Mouse (Mus musculus) spleen, postnatal 10 days (tissue): ENCODE measurements at regions not wholly inside any gene's neighbourhood (a gene's known extent, or its start where the extent isn't known, plus 50 kb on each side); places are given as distances from the start of the nearest gene placed in this dataset.
A peak's percentile ranks its signal among the peaks of the same experiment; 100 is the strongest.
"Not testable (repeated sequence)": the region's sequence is repeated elsewhere in the genome, so short reads cannot be mapped to it uniquely, and the experiment has no call there.

Experiments used
- DNase-seq, 2 experiments: peaks; one replicate each; pipeline ENCODE4 v3.0.0; 2021 to 2022; ENCODE audit warnings: low spot score in 2 of 2

- DNase-seq, result no peak
Observed at GRCm38 (mm10) chr8:113916649-113917048, 68.1 kb upstream of the Adamts18 start.

GRCm38 (mm10) chr8:113917197-113917596, 68.7 kb upstream of the Adamts18 start:
- no peak for DNase-seq

GRCm38 (mm10) chr8:113920306-113920705, 71.8 kb upstream of the Adamts18 start:
- DNase-seq, result no peak

- no peak for DNase-seq
Observed at GRCm38 (mm10) chr8:113923381-113923780, 74.8 kb upstream of the Adamts18 start.

GRCm38 (mm10) chr8:113953721-113954120, 105.2 kb upstream of the Adamts18 start:
- no peak for DNase-seq

GRCm38 (mm10) chr8:113956439-113957043, 108.0 kb upstream of the Adamts18 start:
- no peak for DNase-seq

- DNase-seq, result no peak
Observed at GRCm38 (mm10) chr8:113957821-113958220, 109.3 kb upstream of the Adamts18 start.

GRCm38 (mm10) chr8:113975810-113976209, 127.3 kb upstream of the Adamts18 start:
- no peak for DNase-seq

- no peak for DNase-seq
Observed at GRCm38 (mm10) chr8:113976626-113977025, 128.1 kb upstream of the Adamts18 start.

- DNase-seq, result no peak
Observed at GRCm38 (mm10) chr8:113977072-113977471, 128.5 kb upstream of the Adamts18 start.

- DNase-seq, result no peak
Observed at GRCm38 (mm10) chr8:113978946-113979345, 130.4 kb upstream of the Adamts18 start.

GRCm38 (mm10) chr8:113979837-113980236, 131.3 kb upstream of the Adamts18 start:
- DNase-seq, result no peak

- DNase-seq, result no peak
Observed at GRCm38 (mm10) chr8:113981339-113981738, 132.8 kb upstream of the Adamts18 start.

- peak in 1 of 2 experiments; percentile 44 for DNase-seq
Observed at GRCm38 (mm10) chr8:113984845-113985244, 136.3 kb upstream of the Adamts18 start.

GRCm38 (mm10) chr8:113985471-113985870, 136.9 kb upstream of the Adamts18 start:
- DNase-seq, result no peak

GRCm38 (mm10) chr8:113985948-113986347, 137.4 kb upstream of the Adamts18 start:
- DNase-seq, result no peak

- DNase-seq, result no peak
Observed at GRCm38 (mm10) chr8:113990718-113991117, 142.2 kb upstream of the Adamts18 start.

GRCm38 (mm10) chr8:113998881-113999280, 134.5 kb upstream of the Nudt7 start:
- DNase-seq, result no peak

GRCm38 (mm10) chr8:114001674-114002073, 131.7 kb upstream of the Nudt7 start:
- no peak for DNase-seq

- no peak for DNase-seq
Observed at GRCm38 (mm10) chr8:114004436-114004835, 128.9 kb upstream of the Nudt7 start.

- no peak for DNase-seq
Observed at GRCm38 (mm10) chr8:114006587-114006986, 126.8 kb upstream of the Nudt7 start.

GRCm38 (mm10) chr8:114007103-114007502, 126.3 kb upstream of the Nudt7 start:
- no peak for DNase-seq

- DNase-seq, result peak in 1 of 2 experiments; percentile 13
Observed at GRCm38 (mm10) chr8:114018364-114018763, 115.0 kb upstream of the Nudt7 start.

- not testable (repeated sequence) for DNase-seq
Observed at GRCm38 (mm10) chr8:114030141-114030540, 103.2 kb upstream of the Nudt7 start.
